Mouse (Mus musculus) intestine, embryonic 15.5 days (tissue): ENCODE measurements around the gene Triobp. TPM values are rescaled to one million over a fixed set of nuclear protein-coding genes. Genes with fewer than 3 reads are reported as not detected.

Experiments
- ATAC-seq: fragments of 200-750 bp; cut with Nextera tagmentation; 2 replicates; pipeline ENCODE4 v1.8.0; 2017; ENCODE audit warnings: moderate TSS enrichment, moderate library complexity
- H3K27ac ChIP-seq: fragments of 300-500 bp; sonication (generic); 2 replicates; pipeline ENCODE4 v1.5.1; 2015; ENCODE audit warnings: mild to moderate bottlenecking, inconsistent platforms
- H3K27me3 ChIP-seq: fragments of 300-500 bp; sonication (generic); replicated peaks from 2 replicates; pipeline ENCODE4 v1.6.1; 2015; ENCODE audit warnings: inconsistent platforms
- H3K36me3 ChIP-seq: fragments of 300-500 bp; sonication (generic); 2 replicates; pipeline ENCODE4 v1.6.1; 2015; ENCODE audit warnings: inconsistent platforms
- H3K4me1 ChIP-seq: fragments of 300-500 bp; sonication (generic); replicated peaks from 2 replicates; pipeline ENCODE4 v1.6.1; 2015; ENCODE audit warnings: inconsistent platforms
- H3K4me2 ChIP-seq: fragments of 300-500 bp; sonication (generic); replicated peaks from 2 replicates; pipeline ENCODE4 v1.6.1; 2015; ENCODE audit warnings: mild to moderate bottlenecking, inconsistent platforms
- H3K4me3 ChIP-seq: fragments of 300-500 bp; sonication (generic); replicated peaks from 2 replicates; pipeline ENCODE4 v1.5.1; 2015; ENCODE audit warnings: inconsistent platforms
- H3K9ac ChIP-seq: fragments of 300-500 bp; sonication (generic); 2 replicates; pipeline ENCODE4 v1.6.1; 2015; ENCODE audit warnings: inconsistent platforms
- H3K9me3 ChIP-seq: fragments of 300-500 bp; sonication (generic); 2 replicates; pipeline ENCODE4 v1.6.1; 2016; ENCODE audit warnings: inconsistent platforms
- WGBS: fragments of 180-500 bp; shearing (Covaris S2); methylation state at CpG from one replicate; pipeline ENCODE4 v1.1.7; 2015; 5-methylcytosine and 5-hydroxymethylcytosine counted together
- polyA plus RNA-seq: library from polyadenylated mRNA; unstranded; fragments of >200 nt; fragmentation: Nextera tagmentation; extraction: Ambion mirVana; gene quantifications from 2 replicates; pipeline ENCODE4 v1.2.1, GENCODE M21; 2015

Gene Triobp
- polyA plus RNA-seq, 1 experiment from 2014 or later, result 51.5 TPM

DNA sequence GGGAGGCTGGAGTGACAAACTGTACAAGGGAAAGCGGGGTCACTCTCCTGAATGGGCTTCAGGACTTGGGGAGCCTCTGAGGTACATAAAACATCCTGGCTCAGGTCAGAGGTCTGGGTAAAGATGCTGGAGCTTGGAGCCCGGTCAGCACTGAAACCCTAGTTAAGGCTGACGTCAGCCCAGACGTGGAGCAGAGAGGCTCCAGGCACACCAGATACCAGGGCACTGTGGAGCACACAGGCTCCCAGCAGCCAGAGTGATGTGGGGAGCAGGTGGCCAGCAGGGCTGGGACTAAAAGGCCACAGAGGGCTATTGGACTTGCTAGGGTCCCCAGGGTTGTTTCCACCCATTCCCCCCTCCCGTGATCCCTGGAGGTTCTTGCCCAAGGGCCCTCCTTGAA lies 62.2 kb downstream of the Triobp start:
- H3K36me3 ChIP-seq, result peaks cover 19% of the 10 kb centered on the region
- no peaks in the 10 kb centered on the region for H3K9me3 ChIP-seq
- H3K27ac ChIP-seq, result no peak overlapping the region
- no peak overlapping the region for H3K4me2 ChIP-seq
- H3K4me3 ChIP-seq, result no peak overlapping the region
- 0 out of 2 replicates have a peak, but pooled peaks cover 3% of the 10 kb centered on the region for H3K4me1 ChIP-seq
- 56% methylated on average over 5 of the region's 5 CpGs for WGBS
- ATAC-seq, result no peak
- H3K27me3 ChIP-seq, result no peaks in the 10 kb centered on the region
- no peak overlapping the region for H3K9ac ChIP-seq

DNA sequence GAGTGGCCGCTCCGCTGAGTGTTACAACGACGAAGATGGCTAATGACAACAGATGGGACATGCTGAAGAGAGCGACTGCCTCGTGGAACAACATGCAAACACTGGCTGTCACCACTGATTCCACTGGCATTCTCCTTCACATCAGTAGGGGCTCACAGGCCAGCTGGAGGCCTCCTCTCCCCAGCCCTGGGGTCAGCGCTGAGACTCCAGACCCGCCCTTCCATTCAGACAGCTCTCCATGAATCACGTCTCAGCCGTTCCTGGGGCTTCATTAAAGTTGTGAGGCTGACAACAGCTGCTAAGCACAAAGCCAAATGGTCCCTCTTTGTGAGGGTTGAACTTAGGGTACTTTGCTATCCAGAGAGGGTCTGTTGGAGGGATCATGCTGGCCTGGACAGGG lies 64.0 kb downstream of the Triobp start:
- peaks cover 6% of the 10 kb centered on the region for H3K36me3 ChIP-seq
- no peak overlapping the region for H3K9ac ChIP-seq
- ATAC-seq, result no peak
- no peaks in the 10 kb centered on the region for H3K9me3 ChIP-seq
- no peaks in the 10 kb centered on the region for H3K4me1 ChIP-seq
- H3K4me2 ChIP-seq, result no peak overlapping the region
- no peak overlapping the region for H3K27ac ChIP-seq
- no peaks in the 10 kb centered on the region for H3K27me3 ChIP-seq
- H3K4me3 ChIP-seq, result no peak overlapping the region
- WGBS, result 56% methylated on average over 10 of the region's 10 CpGs

DNA sequence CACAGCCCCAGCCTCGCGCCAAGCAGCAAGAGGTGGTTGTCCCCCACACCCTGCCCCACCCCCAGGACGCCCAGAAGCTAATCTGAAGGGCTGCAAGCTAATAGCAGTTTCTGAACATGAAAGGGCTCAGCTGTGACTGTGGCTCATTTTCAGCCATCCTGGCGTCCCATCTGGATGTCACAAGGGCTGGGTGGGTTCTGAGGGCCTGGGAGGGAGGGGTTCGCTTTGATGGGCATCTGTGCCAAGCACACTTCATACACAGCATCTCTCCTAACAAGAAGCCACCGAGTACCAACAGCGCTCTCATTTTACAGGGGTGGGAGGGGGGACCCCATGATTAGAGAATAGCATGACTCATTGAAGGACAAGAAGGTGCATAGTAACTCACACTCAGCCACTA lies 65.9 kb downstream of the Triobp start:
- H3K4me3 ChIP-seq, result no peak overlapping the region
- WGBS, result 55% methylated on average over 7 of the region's 7 CpGs
- no peaks in the 10 kb centered on the region; the same call in 1 of the 2 replicates for H3K4me1 ChIP-seq
- no peaks in the 10 kb centered on the region for H3K36me3 ChIP-seq
- H3K9ac ChIP-seq, result no peak overlapping the region
- no peaks in the 10 kb centered on the region for H3K9me3 ChIP-seq
- H3K27ac ChIP-seq, result no peak overlapping the region
- H3K27me3 ChIP-seq, result no peaks in the 10 kb centered on the region
- ATAC-seq, result no peak
- no peak overlapping the region for H3K4me2 ChIP-seq

DNA sequence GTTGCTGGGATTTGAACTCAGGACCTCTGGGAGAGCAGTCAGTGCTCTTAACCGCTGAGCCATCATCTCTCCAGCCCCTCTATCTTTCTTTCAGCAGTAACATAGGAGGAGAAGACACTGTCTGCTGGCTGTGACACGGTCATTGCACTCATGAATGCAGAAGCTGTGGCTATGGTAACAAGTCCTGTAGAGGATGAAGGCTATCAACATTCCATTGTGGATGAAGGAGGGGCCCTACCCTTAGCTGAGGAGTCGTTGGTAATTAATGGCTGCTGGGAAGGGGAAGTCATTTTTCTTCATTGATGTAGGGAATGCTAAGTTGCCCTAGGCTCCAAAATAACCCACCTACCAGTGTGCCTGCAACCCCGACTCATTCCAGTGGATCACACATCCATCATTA lies 70.7 kb downstream of the Triobp start:
- H3K36me3 ChIP-seq, result no peaks in the 10 kb centered on the region
- H3K9ac ChIP-seq, result no peak overlapping the region
- 36% methylated on average over 4 of the region's 4 CpGs for WGBS
- H3K4me1 ChIP-seq, result peaks cover 8% of the 10 kb centered on the region
- no peaks in the 10 kb centered on the region for H3K27me3 ChIP-seq
- H3K4me2 ChIP-seq, result no peak overlapping the region
- no peak overlapping the region for H3K27ac ChIP-seq
- ATAC-seq, result no peak
- no peak overlapping the region for H3K4me3 ChIP-seq
- H3K9me3 ChIP-seq, result no peaks in the 10 kb centered on the region

DNA sequence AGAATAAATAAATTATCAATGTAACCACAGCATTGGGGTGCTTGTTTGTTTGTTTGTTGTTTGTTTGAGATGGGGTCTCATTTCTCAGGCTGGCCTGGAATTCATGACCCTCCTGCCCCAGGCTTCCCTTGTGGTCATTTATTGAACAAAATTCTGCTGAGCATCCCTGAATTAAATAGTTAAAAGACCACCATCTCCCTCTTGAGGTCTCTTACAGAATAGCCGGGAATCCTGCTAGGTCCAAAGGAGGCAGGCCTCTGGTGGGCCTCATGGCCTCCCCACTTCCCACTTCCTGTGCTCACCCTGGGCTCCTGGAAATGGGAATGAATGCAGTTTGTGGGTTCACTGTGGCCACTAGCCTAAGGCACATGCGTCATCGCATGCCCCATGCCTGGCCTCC lies 71.4 kb downstream of the Triobp start:
- Histone ChIP-seq H3K27me3 (no peaks in the 10 kb centered on the region), H3K4me2 (no peak overlapping the region), H3K4me1 (peaks cover 8% of the 10 kb centered on the region), H3K4me3 (no peak overlapping the region), H3K36me3 (no peaks in the 10 kb centered on the region), H3K9ac (no peak overlapping the region), H3K9me3 (no peaks in the 10 kb centered on the region), H3K27ac (no peak overlapping the region)
- 56% methylated on average over 3 of the region's 3 CpGs for WGBS
- no peak for ATAC-seq

DNA sequence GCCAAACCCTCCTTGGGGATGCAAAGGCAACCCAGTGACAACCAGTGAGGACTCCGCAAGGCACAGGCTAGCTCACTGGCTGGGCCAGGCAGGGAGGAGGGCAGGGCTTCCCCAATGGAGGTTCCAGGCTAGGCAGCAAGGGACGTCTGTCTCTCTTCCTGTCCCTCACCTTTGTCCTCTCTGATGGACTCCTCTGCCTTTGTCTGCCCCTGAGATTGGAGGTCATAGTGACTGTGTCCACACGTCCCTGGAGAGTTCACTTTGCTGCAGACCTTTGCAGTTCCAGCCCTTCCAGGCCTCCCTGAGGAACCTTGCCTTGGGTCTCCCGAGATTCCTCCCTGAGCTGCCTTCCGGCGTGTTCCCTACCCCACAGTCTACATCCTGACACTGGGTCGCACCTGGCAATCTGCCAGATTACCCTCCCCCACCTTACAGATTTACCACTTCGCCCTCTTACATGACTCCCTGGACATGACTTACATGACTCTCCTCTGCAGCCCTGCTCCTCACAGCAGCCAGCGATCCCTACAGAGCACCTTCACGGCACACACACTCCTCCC lies 75.2 kb downstream of the Triobp start:
- no peaks in the 10 kb centered on the region for H3K9me3 ChIP-seq
- no peak overlapping the region for H3K9ac ChIP-seq
- peaks cover 34% of the 10 kb centered on the region for H3K4me1 ChIP-seq
- no peaks in the 10 kb centered on the region for H3K36me3 ChIP-seq
- peak; percentile 27; the same call in 1 of the 2 replicates for ATAC-seq
- H3K27me3 ChIP-seq, result no peaks in the 10 kb centered on the region
- no peak overlapping the region for H3K4me2 ChIP-seq
- H3K4me3 ChIP-seq, result no peak overlapping the region
- 44% methylated on average over 10 of the region's 10 CpGs for WGBS
- no peak overlapping the region for H3K27ac ChIP-seq

DNA sequence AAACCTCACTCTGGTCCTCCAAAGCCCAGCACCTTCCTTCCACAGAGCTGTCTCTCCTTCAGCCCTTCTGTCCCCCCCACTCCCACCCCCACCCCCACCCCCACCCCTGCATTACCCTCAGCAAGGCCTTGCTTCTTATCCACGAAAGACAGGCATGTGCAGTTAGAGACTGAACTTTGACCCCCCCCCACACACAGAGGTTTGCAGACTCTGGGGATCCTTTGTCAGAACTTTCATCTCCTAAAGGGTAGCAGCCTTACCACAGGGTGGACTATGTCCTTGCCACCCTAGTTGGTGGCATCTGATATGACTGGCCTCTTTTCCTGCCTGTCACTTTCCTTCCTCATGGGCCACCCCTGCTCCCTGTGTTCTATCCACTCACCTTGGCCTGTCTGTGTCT lies 75.8 kb downstream of the Triobp start:
- Histone ChIP-seq H3K9ac (no peak overlapping the region), H3K4me3 (no peak overlapping the region), H3K27ac (no peak overlapping the region), H3K4me1 (peaks cover 34% of the 10 kb centered on the region), H3K36me3 (no peaks in the 10 kb centered on the region), H3K4me2 (no peak overlapping the region), H3K9me3 (no peaks in the 10 kb centered on the region), H3K27me3 (no peaks in the 10 kb centered on the region)
- 0 out of 2 replicates have a peak, but pooled peaks have one; percentile 6 for ATAC-seq
- 25% methylated on average over 1 of the region's 1 CpGs for WGBS

DNA sequence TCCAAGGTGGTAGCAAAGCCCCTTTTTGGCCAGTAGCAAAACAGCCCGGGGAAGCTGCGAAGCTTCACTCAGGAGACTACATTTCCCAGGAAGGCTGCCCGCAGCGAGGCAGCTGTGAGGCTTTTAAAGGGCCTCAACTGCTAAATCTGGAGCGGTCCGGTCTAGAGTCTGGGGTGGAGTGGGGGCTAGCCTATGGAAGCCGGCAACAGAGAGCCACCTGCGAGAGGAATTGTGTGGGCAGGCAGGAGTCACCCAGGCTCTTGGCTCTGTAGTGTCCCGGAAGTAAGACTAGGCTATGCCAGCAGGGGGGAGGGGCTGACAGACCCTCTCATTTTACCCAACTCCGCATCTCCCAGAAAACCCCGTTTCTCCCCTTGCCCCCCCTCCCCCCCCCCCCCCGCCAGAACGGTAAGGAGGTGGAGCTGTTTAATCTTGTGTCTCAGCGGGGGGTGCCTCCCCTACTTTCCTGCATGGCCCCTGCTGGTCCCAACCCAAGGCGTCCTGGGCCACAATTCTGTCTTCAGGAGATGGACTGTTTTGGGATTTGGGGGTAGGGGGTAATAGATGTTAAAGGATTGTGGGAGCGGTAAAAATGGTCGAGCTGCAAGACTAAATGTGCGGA lies 78.3 kb downstream of the Triobp start:
- Histone ChIP-seq H3K9me3 (no peaks in the 10 kb centered on the region), H3K4me3 (no peak overlapping the region), H3K4me2 (peak overlapping the region; percentile 85), H3K9ac (peak overlapping the region; percentile 34), H3K27me3 (no peaks in the 10 kb centered on the region), H3K4me1 (peaks cover 34% of the 10 kb centered on the region), H3K36me3 (no peaks in the 10 kb centered on the region), H3K27ac (peak overlapping the region; percentile 59)
- no peak for ATAC-seq
- 14% methylated on average over 16 of the region's 18 CpGs for WGBS

DNA sequence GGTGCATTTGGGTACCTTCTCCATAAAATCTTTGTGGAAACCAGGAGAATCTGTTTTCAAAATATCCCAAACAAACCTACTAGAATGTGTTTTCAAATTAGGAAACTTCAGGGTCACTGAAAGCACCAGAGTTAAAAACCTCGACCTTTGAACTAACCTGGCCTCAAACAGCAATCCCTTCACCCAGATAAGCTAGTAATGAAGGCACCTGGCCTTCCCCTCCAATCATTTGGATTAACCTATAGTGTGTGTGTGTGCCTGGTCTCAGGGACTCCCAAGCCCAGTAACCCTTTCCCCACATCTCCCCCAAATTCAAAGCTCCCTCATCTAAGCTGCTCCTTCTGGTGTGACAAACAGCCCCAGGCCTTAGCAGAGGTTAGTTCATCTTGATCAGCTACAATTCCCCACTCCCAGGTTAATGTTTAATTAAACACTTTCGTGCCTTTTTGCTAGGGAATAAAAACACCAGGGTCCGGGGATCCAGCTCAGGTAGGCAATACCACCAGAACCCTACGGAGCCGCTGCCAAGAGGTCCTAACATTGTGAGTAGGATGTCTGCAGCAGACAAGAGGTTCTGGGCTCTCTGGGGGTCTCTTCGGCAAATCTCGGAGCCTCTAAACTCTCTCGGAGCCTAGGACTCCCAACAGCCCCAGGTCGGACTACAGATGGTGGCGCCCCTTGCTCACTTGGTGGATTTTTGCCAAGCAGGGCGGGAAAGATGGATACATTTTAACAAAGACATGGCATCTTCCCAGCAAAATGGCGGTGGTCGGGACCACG lies 79.2 kb downstream of the Triobp start:
- WGBS, result 48% methylated on average over 14 of the region's 14 CpGs
- no peaks in the 10 kb centered on the region for H3K27me3 ChIP-seq
- peaks cover 41% of the 10 kb centered on the region for H3K4me1 ChIP-seq
- peak overlapping the region; percentile 85 for H3K4me2 ChIP-seq
- no peak for ATAC-seq
- H3K4me3 ChIP-seq, result peak overlapping the region; percentile 85
- no peaks in the 10 kb centered on the region for H3K9me3 ChIP-seq
- H3K36me3 ChIP-seq, result no peaks in the 10 kb centered on the region
- peak overlapping the region; percentile 98 for H3K27ac ChIP-seq
- H3K9ac ChIP-seq, result peak overlapping the region; percentile 99

DNA sequence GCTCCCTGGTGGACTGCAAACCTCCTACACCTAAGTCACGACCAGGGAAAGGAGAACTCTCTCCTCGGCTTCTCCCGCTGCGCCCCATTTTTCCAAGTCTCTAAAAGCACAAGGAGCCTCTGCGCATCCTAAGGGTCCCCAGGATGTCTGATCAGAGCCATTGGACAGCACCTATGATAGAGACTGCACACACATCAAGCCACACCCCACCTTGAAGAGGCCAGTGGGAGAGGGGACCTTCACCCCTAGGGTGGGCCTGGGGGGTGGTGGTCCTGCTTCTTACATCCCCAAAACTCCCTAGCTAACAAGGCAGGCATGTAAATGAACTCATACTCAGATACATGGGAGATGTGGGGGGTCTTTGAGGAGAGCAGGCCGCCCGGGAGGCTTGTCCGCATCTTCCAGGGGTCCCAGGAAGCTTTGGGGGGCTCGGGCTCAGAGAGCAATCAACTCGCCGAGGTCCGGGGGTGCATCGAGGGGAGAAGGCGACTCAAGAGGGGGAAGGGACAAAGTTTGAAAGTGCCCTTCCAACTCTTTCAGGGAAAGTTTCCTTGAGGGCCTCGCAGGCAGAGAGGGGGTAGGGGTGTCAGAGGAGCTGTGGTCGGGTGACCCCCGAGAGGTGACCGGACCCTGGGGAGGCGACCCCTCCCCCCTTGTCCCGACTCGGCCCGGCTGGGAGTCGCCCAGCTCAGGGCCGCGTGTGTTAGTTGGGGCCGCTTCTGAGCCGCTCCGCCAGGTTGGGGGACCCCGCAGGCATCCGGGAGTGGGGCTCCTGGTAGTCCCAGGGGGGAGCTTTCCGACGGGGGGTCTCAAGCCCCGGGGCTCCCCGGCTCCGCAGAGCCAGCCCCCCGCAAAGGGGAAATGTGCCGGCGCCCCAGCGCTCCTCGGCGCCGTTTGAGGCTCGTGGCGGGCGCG lies 80.0 kb downstream of the Triobp start:
- Histone ChIP-seq H3K9ac (peak overlapping the region; percentile 99), H3K4me3 (peak overlapping the region; percentile 85), H3K4me2 (peak overlapping the region; percentile 85), H3K36me3 (no peaks in the 10 kb centered on the region), H3K9me3 (no peaks in the 10 kb centered on the region), H3K4me1 (peaks cover 45% of the 10 kb centered on the region), H3K27ac (peak overlapping the region; percentile 98), H3K27me3 (no peaks in the 10 kb centered on the region)
- WGBS, result 6% methylated on average over 43 of the region's 46 CpGs
- no peak for ATAC-seq

DNA sequence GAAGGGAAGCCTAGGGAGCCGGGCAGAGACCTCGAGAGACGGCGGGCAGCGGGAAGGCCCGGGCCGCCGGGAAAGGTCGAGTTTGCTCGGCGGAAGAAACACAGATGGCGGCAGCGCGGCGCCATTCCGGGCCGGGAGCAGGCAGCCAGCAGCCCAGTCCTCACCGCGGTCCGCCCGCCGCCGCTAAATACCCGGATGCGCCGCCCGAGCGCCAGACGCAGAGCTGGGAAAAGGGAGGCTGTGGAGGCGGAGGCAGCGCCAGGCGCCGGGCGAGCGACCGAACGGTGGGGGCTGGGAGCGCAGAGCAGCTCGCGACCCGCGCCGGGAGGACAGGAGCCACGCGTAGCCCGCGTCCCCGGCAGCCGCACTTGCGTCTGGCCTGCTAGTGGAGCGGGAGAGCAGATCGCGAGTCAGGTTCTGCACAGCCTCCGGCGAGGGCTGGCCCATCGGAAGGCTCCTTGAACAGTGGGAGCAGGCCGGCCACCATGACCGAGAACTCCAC lies 80.8 kb downstream of the Triobp start, which contains the start of gene H1f0:
H1f0 (plus strand) TSS at position 214 of the 502 bp plus-strand sequence.
- peak within 1 kb of the TSS; percentile 85 for H3K4me2 ChIP-seq
- no peaks in the 10 kb centered on the region for H3K36me3 ChIP-seq
- peak within 1 kb of the TSS; percentile 98 for H3K27ac ChIP-seq
- H3K27me3 ChIP-seq, result no peaks in the 10 kb centered on the region
- H3K9me3 ChIP-seq, result no peaks in the 10 kb centered on the region
- peak; percentile 71 for ATAC-seq
- WGBS, result 0% methylated on average over 58 of the region's 58 CpGs
- H3K4me3 ChIP-seq, result peak within 1 kb of the TSS; percentile 85
- peak within 1 kb of the TSS; percentile 99 for H3K9ac ChIP-seq
- H3K4me1 ChIP-seq, result peaks cover 42% of the 10 kb centered on the region
